ENCODE assay signal across 7 mouse cellular contexts in genomic region chr9:44882436-44882980, GRCm38 (mm10). TPM values are rescaled to one million over a fixed set of nuclear protein-coding genes. Genes with fewer than 3 reads are reported as not detected.
DNase-seq lines count a peak whose midpoint lies in the region; ATAC-seq lines count a peak whose summit lies in the region.

No protein-coding gene starts in this region.

- WGBS in forebrain, embryonic 12.5 days, result 0% methylated on average over 26 of the region's 27 CpGs

- peak overlapping the region; percentile 99 for H3K27ac ChIP-seq in forebrain, embryonic 12.5 days

- ATAC-seq in forebrain, embryonic 12.5 days (ENCODE audit: low FRiP score), result peak; percentile 61
- peak; percentile 70 for ATAC-seq in hematopoietic stem cell, adult 5-6 weeks (replicated peaks in 1 of 2; ENCODE audit: insufficient read depth in 1 of 2, low FRiP score in 2 of 2, low TSS enrichment in 1 of 2, low read depth in 1 of 2, poor library complexity in 2 of 2, severe bottlenecking in 2 of 2)
- ATAC-seq in megakaryocyte, adult 5-6 weeks (ENCODE audit: poor library complexity, severe bottlenecking), result peak; percentile 38

- peak overlapping the region; percentile 94 for H3K4me3 ChIP-seq in forebrain, embryonic 12.5 days (replicated peaks)

- H3K4me1 ChIP-seq in forebrain, embryonic 12.5 days, result peaks cover 29% of the 10 kb centered on the region

- peak overlapping the region; percentile 81 for H3K9ac ChIP-seq in forebrain, embryonic 12.5 days

- peak; percentile 59 for DNase-seq in Muller cell, postnatal 12 days (ENCODE audit: inconsistent ontology term)
- DNase-seq in brain, embryonic 18.5 days (ENCODE audit: low read depth, low spot score), result peak; percentile 22
- peak; percentile 60 to 67 for DNase-seq in layer of hippocampus, postnatal 10 days (ENCODE audit: low spot score in 2 of 2)
- DNase-seq in right cerebral cortex, postnatal 25 days, result peak; percentile 42

- no peaks in the 10 kb centered on the region for H3K9me3 ChIP-seq in forebrain, embryonic 12.5 days

- peaks cover 4% of the 10 kb centered on the region; the same call in 1 of the 2 replicates for H3K36me3 ChIP-seq in forebrain, embryonic 12.5 days (replicated peaks)

- H3K4me2 ChIP-seq in forebrain, embryonic 12.5 days, result peak overlapping the region; percentile 88

- no peaks in the 10 kb centered on the region for H3K27me3 ChIP-seq in forebrain, embryonic 12.5 days

RNA-seq across cellular contexts. Expression of gene Kmt2a, which starts 1.4 kb away (rescaled TPM):
- 27.4 and 28.3 TPM in 2 replicates for polyA plus RNA-seq in forebrain, embryonic 12.5 days (2016; fragmentation: Nextera tagmentation; extraction: Ambion mirVana)
- 22.9 and 27.1 TPM in 2 replicates for total RNA-seq in hematopoietic stem cell, adult 5-6 weeks (2017)
- total RNA-seq in layer of hippocampus, postnatal 10 days (2021), result 10 to 100 TPM; 50.5 to 54.6 TPM
- 32.8 and 44.7 TPM in 2 replicates for total RNA-seq in megakaryocyte, adult 5-6 weeks (2015)
- total RNA-seq in megakaryocyte, adult 5-6 weeks (2017), result 5.5 and 15.9 TPM in 2 replicates

RNA-seq across cellular contexts. Expression of gene Atp5l, which starts 38.0 kb away (rescaled TPM):
- polyA plus RNA-seq in forebrain, embryonic 12.5 days (2016; fragmentation: Nextera tagmentation; extraction: Ambion mirVana), result 524 and 567 TPM in 2 replicates
- total RNA-seq in hematopoietic stem cell, adult 5-6 weeks (2017), result 93.3 and 114 TPM in 2 replicates
- total RNA-seq in layer of hippocampus, postnatal 10 days (2021), result 100 to 1,000 TPM; 394 to 460 TPM
- total RNA-seq in megakaryocyte, adult 5-6 weeks (2015), result 490 and 523 TPM in 2 replicates
- total RNA-seq in megakaryocyte, adult 5-6 weeks (2017), result 117 and 122 TPM in 2 replicates

Comparison
In these comparisons a context has a peak if more than half of its experiments do, and no peak if none do; other contexts are left out.
1. Peak in every context shown above with its lines: DNase-seq, ATAC-seq, H3K4me3 ChIP-seq and H3K27ac ChIP-seq.